Mouse (Mus musculus): ENCODE measurements around the gene Otog. TPM values are rescaled to one million over a fixed set of nuclear protein-coding genes. Genes with fewer than 3 reads are reported as not detected.

Otog gene
- total RNA-seq, 2 experiments from 2014 or later: 0.27 to 0.31 TPM

DNA sequence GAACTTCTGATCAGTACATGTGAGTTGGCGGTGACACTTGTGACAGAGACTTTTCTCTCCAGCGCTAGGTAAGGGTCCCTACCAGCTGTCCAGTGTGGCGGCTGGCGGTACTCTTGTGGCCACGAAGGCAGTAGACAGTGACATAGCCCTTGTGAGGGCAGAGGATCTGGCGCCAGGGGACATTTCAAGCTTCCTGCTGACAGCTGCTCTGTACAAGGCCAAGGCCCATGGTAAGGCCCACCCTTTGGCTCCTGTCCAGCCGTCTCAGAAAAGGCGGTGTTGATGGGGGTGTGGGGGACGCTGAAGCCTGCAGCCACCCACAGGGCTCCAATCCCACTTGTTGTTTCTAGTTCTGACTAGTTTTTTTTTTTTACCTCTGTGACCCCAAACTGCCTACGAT lies 42.9 kb downstream of the Otog start:
- peak; percentile 70 for DNase-seq

DNA sequence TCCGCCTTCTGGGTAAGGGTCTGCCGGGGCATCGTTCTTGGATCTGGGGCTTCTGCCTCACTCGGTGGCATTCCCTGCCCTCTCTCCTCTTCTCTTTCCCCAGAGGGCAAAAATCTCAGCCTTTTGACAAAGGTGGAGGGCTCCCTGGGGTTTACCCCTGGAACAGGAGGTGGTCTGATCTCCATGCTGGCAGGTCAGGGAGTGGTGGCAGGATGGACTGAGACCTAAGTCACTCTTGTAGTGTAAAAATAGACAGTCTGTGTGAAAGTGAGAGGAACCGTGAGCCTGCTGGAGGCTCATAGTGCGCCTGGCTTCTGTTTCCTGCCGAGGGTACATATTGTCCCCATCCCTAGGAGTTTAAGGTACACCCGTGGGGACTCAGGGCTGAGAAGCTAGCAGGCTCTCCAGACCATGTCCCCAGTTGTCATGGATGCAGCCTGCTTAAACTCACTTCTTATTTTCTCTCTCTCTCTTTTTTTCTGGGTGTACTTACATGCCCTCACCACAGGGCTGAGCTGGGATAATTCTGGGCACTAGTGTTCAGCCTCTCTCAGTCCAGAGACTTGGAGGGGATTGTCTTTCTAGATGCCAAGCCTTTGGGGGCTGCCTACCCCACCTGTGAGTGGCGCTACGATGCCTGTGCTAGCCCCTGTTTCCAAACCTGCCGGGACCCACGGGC lies 44.5 kb downstream of the Otog start:
- no peak for DNase-seq

DNA sequence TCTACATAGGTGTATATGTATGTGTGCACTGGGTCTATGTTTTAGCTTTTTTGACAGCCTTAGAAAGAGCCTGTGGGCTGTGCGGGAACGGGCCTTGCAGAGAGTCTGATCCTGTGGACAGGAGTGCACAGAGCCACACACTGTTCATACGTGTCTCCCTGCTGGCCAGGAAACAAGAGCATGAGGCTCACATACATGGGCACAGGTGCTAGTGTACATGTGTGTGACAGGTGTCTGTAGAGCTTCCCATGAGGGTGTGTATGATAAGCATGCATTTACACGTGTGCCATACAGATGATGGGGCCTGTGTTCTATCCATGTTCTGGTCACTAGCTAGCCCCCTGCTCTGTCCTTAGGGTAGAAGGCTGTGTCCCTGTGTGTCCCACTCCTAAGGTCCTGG lies 45.6 kb downstream of the Otog start:
- no peak for DNase-seq

DNA sequence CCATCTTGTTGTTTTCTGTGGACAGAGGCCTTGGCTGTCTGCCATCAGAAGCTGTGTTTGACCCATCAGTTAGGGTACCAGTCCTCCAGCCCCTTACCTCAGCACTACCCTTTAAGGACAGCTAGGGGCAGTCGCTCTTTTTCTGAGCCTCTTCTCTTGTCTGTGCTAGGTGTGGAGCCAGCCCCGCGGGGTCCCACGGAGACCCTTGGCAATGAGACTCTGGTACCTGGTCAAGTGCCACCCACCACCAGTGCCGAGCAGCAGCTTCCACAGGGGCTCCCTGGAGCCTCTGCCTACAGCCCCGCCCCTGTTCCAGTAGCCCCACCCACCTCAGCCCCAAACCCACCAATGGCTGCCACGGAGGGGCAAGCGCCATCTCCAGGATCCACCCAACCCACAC lies 46.3 kb downstream of the Otog start:
- DNase-seq: no peak

GRCm38 (mm10) chr7:46296330-46296729 lies 55.5 kb downstream of the Otog start:
- DNase-seq: no peak

- no peak for DNase-seq
These were observed 60.3 kb downstream of the Otog start for GRCm38 (mm10) chr7:46301031-46301632.

- DNase-seq: no peak
These were observed 72.7 kb downstream of the Otog start for GRCm38 (mm10) chr7:46313486-46313885.

GRCm38 (mm10) chr7:46314220-46315009 lies 73.6 kb downstream of the Otog start:
- no peak for DNase-seq

- DNase-seq: peak; percentile 47
These were observed 74.9 kb downstream of the Otog start for GRCm38 (mm10) chr7:46315692-46316091.

DNA sequence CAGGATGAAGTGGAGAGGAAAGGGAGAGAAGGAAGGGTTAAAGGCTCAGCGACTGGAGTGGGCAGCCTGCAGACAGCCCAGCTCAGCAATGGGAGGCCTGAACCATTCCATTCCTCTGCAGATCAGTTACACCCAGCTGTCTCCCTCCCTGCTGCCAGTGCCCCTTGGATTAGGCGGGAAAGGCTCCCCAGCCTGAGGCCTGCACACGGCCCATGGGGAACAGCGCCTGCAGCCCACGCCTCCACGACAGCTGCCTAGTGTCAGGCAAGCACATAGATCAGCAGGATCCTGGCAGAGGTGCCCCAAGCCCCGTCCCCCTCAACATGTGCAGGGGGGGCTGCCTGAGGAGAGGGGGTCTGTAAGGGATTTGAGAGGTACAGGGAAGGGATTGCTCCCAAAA lies 76.2 kb downstream of the Otog start:
- DNase-seq: peak; percentile 31

DNA sequence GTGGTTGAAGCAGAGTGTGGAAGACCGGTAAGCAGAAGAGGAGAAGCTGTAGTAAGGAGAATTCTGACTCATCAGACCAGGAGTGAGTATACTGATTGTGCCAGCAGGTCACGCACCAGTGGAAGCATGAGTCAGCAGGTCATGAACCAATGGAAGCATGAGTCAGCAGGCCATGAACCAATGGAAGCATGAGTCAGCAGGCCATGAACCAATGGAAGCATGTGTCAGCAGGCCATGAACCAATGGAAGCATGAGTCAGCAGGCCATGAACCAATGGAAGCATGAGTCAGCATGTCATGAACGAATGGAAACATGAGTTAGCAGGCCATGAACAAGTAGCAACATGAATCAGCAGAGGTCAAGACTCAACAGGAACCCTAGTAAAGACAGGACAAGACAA lies 80.5 kb downstream of the Otog start:
- no peak for DNase-seq

GRCm38 (mm10) chr7:46327896-46328295 lies 87.1 kb downstream of the Otog start:
- DNase-seq: no peak

- no peak for DNase-seq
These were observed 96.6 kb downstream of the Otog start for GRCm38 (mm10) chr7:46337397-46337796.

- no peak for DNase-seq
These were observed 99.0 kb downstream of the Otog start for GRCm38 (mm10) chr7:46339818-46340217.

- DNase-seq: no peak
These were observed 99.5 kb downstream of the Otog start for GRCm38 (mm10) chr7:46340295-46340694.

- peak; percentile 56 for DNase-seq
These were observed 100.7 kb downstream of the Otog start for GRCm38 (mm10) chr7:46341471-46341870.

GRCm38 (mm10) chr7:46347692-46348091 lies 106.9 kb downstream of the Otog start:
- no peak for DNase-seq

- peak; percentile 37 for DNase-seq
These were observed 108.0 kb downstream of the Otog start for GRCm38 (mm10) chr7:46348813-46349212.

- DNase-seq: peak; percentile 56
These were observed 109.4 kb downstream of the Otog start for GRCm38 (mm10) chr7:46350119-46350702.

- no peak for DNase-seq
These were observed 112.0 kb downstream of the Otog start for GRCm38 (mm10) chr7:46352748-46353147.

GRCm38 (mm10) chr7:46353216-46353615 lies 112.4 kb downstream of the Otog start:
- DNase-seq: peak; percentile 47

DNA sequence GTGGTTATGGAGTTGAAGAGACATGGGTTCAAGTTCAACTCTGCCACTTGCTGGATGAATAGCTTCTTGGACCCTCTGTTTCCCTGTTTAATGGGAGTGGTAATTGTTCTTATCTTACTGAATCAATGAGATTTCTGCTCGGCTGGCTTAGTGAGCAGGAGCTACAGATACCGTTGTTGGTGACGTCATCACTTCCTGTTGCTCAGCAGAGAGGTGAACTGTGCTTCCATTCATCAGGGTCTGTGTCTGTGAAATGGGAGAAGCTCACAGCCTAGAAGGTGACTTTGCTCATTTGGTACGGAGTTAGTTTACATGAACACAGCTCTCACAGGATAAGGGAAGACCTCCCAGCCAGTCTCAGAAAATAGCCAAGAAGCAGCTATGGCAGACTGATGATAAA lies 113.1 kb downstream of the Otog start:
- DNase-seq: no peak
